Mouse (Mus musculus): Measurements from ENCODE around the gene P2rx5. TPM values are rescaled to one million over a fixed set of nuclear protein-coding genes. Genes with fewer than 3 reads are reported as not detected.

Gene P2rx5
- not detected for polyA plus RNA-seq (2015; fragmentation: Illumina TruSeq; extraction: RNeasy Lipid Tissue Mini Kit (QIAGEN cat#74804); ENCODE audit: insufficient read depth, low read depth, low replicate concordance)

DNA sequence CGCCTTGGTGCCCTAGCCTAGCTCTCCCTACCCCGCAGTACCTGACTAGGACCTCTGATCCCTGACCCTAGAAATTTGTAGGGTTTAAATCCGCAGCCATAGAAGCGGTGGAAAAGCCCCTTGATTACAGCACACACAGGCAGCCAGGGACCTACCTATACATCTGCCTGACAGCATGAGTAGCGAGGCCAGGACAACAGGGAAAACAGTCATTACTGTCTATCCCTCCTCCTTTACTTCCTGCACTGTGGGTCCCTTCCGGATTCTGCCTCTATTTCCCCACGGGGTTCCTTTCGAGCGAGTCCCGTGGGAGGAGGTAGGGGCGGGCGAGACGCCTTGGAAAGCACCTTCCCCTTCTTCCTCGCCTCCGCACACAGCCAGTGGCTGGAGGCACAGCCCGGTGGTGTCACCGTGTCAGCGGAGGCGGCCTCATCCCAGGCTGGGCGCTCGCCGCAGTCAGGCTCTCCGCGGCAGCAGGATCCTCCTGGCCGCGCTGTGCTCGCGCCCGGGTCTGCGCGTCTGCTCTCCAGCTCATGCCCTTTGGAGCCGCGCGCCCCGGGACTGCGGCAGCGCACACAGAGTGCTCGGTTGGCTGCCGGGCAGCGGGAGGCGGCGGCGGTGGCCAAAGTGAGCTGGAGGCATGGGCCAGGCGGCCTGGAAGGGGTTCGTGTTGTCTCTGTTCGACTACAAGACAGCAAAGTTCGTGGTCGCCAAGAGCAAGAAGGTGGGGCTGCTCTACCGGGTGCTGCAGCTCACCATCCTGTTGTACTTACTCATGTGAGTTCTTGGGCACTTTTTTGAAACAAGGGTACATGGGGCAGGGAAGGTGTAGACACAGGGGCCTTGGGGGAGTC is at the start of gene P2rx5:
TSS of gene P2rx5 (plus strand) at position 465 of the 854 bp plus-strand sequence.

DNA sequence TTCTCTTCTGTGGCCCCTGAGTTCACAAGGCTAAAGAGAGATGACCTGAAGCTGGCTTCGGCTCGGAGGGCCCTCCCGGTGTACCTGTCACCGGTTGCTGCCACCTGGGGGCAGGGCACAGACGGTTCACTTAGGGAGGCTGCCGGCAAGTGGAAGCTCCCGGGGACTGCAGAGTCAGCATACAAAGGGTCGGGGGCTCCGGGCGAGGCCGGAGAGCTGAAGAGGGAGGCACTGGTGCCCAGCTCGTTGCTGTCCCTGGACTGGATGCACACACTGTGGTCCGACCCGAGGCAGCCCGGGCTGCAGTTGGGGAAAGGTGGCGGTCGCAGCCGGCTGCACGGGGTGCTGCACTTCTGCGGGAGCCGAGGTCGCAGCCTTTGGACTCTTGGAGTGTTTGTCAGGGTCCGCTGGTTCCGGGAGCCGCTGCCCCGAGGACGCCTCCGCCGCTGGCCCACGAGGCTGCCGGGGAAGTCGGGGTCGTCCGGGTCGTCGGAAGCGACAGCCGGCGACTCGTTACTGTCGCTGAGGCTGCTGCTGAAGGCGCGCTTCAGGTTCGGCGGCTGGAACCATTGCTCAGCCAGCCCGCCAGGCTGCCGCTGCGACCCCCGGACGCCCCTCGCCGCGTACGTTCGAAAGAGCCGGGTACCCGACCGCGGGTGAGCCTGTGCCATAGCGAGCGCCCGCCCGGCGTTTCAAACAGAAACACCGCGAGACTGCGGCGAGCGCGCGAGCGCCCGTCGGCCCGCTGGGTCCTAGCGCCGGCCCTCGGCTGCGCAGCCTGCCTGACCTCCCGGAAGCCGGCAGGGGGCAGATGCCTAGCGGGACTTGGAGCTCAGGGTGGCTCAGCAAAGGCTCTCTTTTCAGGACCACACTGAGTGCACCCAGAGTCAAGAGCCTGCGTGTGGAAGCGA is 22.4 kb upstream of the P2rx5 start, which contains the start of gene Haspin:
TSS of gene Haspin (minus strand) at position 704 of the 911 bp plus-strand sequence.

GRCm38 (mm10) chr11:73176608-73177508 is 16.6 kb downstream of the P2rx5 start, which contains the start of the genes Emc6 and Tax1bp3:
Gene Emc6, minus strand, starts transcription at chr11:73177037.
Gene Tax1bp3, plus strand, starts transcription at chr11:73177083.

DNA sequence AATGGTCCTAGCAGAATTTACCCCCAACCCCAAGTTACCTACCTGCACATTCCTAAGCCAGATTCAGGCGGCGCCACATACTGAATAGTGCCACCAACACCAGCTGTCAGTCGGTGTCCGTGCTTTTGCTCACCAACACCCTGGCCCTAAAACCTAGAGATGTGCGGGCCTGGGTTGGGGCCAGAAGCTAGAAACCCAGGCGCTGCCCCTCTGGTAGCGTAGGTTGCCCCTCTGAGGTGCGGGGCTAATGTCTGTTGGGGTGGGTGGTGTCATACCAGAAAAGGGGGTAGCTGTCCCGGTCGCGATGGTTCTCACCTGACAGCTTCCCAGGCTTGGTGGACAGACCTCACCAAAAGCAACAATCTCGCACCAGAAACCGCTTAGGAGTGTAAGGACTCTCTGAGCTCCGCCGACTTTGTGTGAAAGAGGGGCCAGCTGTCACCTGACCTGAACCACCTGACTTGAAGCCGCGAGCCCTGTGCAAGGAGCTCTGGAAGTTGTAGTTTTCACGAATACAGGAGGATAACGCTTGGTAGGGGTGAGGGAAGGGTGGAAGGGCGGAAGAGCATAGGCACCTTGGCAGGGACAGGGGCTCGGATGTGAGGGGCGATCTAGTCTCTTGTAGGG is 38.5 kb downstream of the P2rx5 start, which contains the start of gene Ctns:
TSS of gene Ctns (minus strand) at position 440 of the 627 bp plus-strand sequence.

DNA sequence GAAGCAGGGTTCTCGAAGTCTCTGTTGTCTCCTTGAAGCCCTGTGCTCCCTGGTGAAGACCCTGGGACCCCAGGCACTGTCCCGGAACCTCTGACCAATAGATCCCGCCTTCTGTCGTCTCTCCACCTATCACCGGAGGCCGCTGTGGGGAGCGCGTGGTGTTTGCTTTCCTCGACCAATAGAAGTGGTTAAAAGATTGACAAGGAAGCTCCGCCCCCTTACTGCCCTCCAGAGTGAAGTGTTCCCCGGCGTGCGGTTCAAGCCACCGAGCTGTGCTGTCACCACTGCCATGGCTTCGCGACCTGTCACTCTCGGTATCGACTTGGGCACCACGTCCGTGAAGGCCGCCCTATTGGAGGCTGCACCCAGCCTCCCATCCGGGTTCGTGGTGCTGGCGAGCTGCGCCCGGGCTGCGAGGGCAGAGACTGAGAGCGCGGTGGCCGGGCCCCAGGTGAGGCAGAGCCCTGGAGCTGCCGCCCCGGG is 39.0 kb downstream of the P2rx5 start, which contains the start of gene Shpk:
TSS of gene Shpk (plus strand) at position 231 of the 483 bp plus-strand sequence.

Other genes starting within 250 kb of the P2rx5 start
- 35.0 TPM for gene Atp2a3, start 199.3 kb upstream of the P2rx5 start, polyA plus RNA-seq (2015; fragmentation: Illumina TruSeq; extraction: RNeasy Lipid Tissue Mini Kit (QIAGEN cat#74804); ENCODE audit: insufficient read depth, low read depth, low replicate concordance)
- 52.6 TPM for gene P2rx1, start 161.3 kb upstream of the P2rx5 start, polyA plus RNA-seq (2015; fragmentation: Illumina TruSeq; extraction: RNeasy Lipid Tissue Mini Kit (QIAGEN cat#74804); ENCODE audit: insufficient read depth, low read depth, low replicate concordance)
- gene Camkk1, start 141.4 kb upstream of the P2rx5 start, polyA plus RNA-seq (2015; fragmentation: Illumina TruSeq; extraction: RNeasy Lipid Tissue Mini Kit (QIAGEN cat#74804); ENCODE audit: insufficient read depth, low read depth, low replicate concordance), result 6.9 TPM
- gene Ncbp3, start 112.6 kb upstream of the P2rx5 start, polyA plus RNA-seq (2015; fragmentation: Illumina TruSeq; extraction: RNeasy Lipid Tissue Mini Kit (QIAGEN cat#74804); ENCODE audit: insufficient read depth, low read depth, low replicate concordance), result 1.5 TPM
- not detected for gene Itgae, start 69.8 kb upstream of the P2rx5 start, polyA plus RNA-seq (2015; fragmentation: Illumina TruSeq; extraction: RNeasy Lipid Tissue Mini Kit (QIAGEN cat#74804); ENCODE audit: insufficient read depth, low read depth, low replicate concordance)
- gene Haspin, start 22.1 kb upstream of the P2rx5 start, polyA plus RNA-seq (2015; fragmentation: Illumina TruSeq; extraction: RNeasy Lipid Tissue Mini Kit (QIAGEN cat#74804); ENCODE audit: insufficient read depth, low read depth, low replicate concordance), result not detected
- gene Emc6, start 16.6 kb downstream of the P2rx5 start, polyA plus RNA-seq (2015; fragmentation: Illumina TruSeq; extraction: RNeasy Lipid Tissue Mini Kit (QIAGEN cat#74804); ENCODE audit: insufficient read depth, low read depth, low replicate concordance), result 14.7 TPM
- gene Tax1bp3, start 16.7 kb downstream of the P2rx5 start, polyA plus RNA-seq (2015; fragmentation: Illumina TruSeq; extraction: RNeasy Lipid Tissue Mini Kit (QIAGEN cat#74804); ENCODE audit: insufficient read depth, low read depth, low replicate concordance), result 16.3 TPM
- gene Ctns, start 38.6 kb downstream of the P2rx5 start, polyA plus RNA-seq (2015; fragmentation: Illumina TruSeq; extraction: RNeasy Lipid Tissue Mini Kit (QIAGEN cat#74804); ENCODE audit: insufficient read depth, low read depth, low replicate concordance), result 8.1 TPM
- gene Shpk, start 39.0 kb downstream of the P2rx5 start, polyA plus RNA-seq (2015; fragmentation: Illumina TruSeq; extraction: RNeasy Lipid Tissue Mini Kit (QIAGEN cat#74804); ENCODE audit: insufficient read depth, low read depth, low replicate concordance), result 3.1 TPM
- gene Trpv1, start 73.9 kb downstream of the P2rx5 start, polyA plus RNA-seq (2015; fragmentation: Illumina TruSeq; extraction: RNeasy Lipid Tissue Mini Kit (QIAGEN cat#74804); ENCODE audit: insufficient read depth, low read depth, low replicate concordance), result not detected
- gene Trpv3, start 107.0 kb downstream of the P2rx5 start, polyA plus RNA-seq (2015; fragmentation: Illumina TruSeq; extraction: RNeasy Lipid Tissue Mini Kit (QIAGEN cat#74804); ENCODE audit: insufficient read depth, low read depth, low replicate concordance), result not detected
- gene Aspa, start 169.2 kb downstream of the P2rx5 start, polyA plus RNA-seq (2015; fragmentation: Illumina TruSeq; extraction: RNeasy Lipid Tissue Mini Kit (QIAGEN cat#74804); ENCODE audit: insufficient read depth, low read depth, low replicate concordance), result 1.7 TPM
- not detected for gene Gm49340, start 169.3 kb downstream of the P2rx5 start, polyA plus RNA-seq (2015; fragmentation: Illumina TruSeq; extraction: RNeasy Lipid Tissue Mini Kit (QIAGEN cat#74804); ENCODE audit: insufficient read depth, low read depth, low replicate concordance)
- not detected for gene Spata22, start 169.3 kb downstream of the P2rx5 start, polyA plus RNA-seq (2015; fragmentation: Illumina TruSeq; extraction: RNeasy Lipid Tissue Mini Kit (QIAGEN cat#74804); ENCODE audit: insufficient read depth, low read depth, low replicate concordance)
- gene Olfr20, start 190.4 kb downstream of the P2rx5 start, polyA plus RNA-seq (2015; fragmentation: Illumina TruSeq; extraction: RNeasy Lipid Tissue Mini Kit (QIAGEN cat#74804); ENCODE audit: insufficient read depth, low read depth, low replicate concordance), result not detected
- gene Olfr376, start 210.8 kb downstream of the P2rx5 start, polyA plus RNA-seq (2015; fragmentation: Illumina TruSeq; extraction: RNeasy Lipid Tissue Mini Kit (QIAGEN cat#74804); ENCODE audit: insufficient read depth, low read depth, low replicate concordance), result not detected
- not detected for gene Olfr1, start 239.2 kb downstream of the P2rx5 start, polyA plus RNA-seq (2015; fragmentation: Illumina TruSeq; extraction: RNeasy Lipid Tissue Mini Kit (QIAGEN cat#74804); ENCODE audit: insufficient read depth, low read depth, low replicate concordance)

Data from pancreas, adult 10 weeks (tissue).